Mouse (Mus musculus) heart, embryonic 16.5 days (tissue): ENCODE measurements around the gene Kctd3. TPM values are rescaled to one million over a fixed set of nuclear protein-coding genes. Genes with fewer than 3 reads are reported as not detected.

ENCODE experiments used
- ATAC-seq: fragments of 200-750 bp; cut with Nextera tagmentation; replicated peaks from 2 replicates; pipeline ENCODE4 v1.8.0; 2017; ENCODE audit warnings: moderate number of reproducible peaks; ENCODE audit not compliant: insufficient read depth, low FRiP score; ENCODE audit errors: extremely low read depth
- H3K27ac ChIP-seq: fragments of 300-500 bp; sonication (generic); 2 replicates; pipeline ENCODE4 v1.5.1; 2014; ENCODE audit warnings: mild to moderate bottlenecking, low read length, control low read depth, moderate library complexity
- H3K27me3 ChIP-seq: fragments of 300-500 bp; sonication (generic); 2 replicates; pipeline ENCODE4 v1.6.1; 2014; ENCODE audit warnings: low read length, mixed read lengths; ENCODE audit not compliant: control insufficient read depth, insufficient read depth
- H3K36me3 ChIP-seq: fragments of 300-500 bp; sonication (generic); 2 replicates; pipeline ENCODE4 v1.6.1; 2014; ENCODE audit not compliant: control insufficient read depth, insufficient read depth
- H3K4me1 ChIP-seq: fragments of 300-500 bp; sonication (generic); 2 replicates; pipeline ENCODE4 v1.6.1; 2014; ENCODE audit warnings: low read length, mixed read lengths; ENCODE audit not compliant: control insufficient read depth, insufficient read depth
- H3K4me2 ChIP-seq: fragments of 300-500 bp; sonication (generic); 2 replicates; pipeline ENCODE4 v1.6.1; 2014; ENCODE audit warnings: low read depth, mild to moderate bottlenecking, control low read depth, low read length
- H3K4me3 ChIP-seq: fragments of 300-500 bp; sonication (generic); 2 replicates; pipeline ENCODE4 v1.5.1; 2014; ENCODE audit warnings: mild to moderate bottlenecking, control low read depth, low read length
- H3K9ac ChIP-seq: fragments of 300-500 bp; sonication (generic); 2 replicates; pipeline ENCODE4 v1.6.1; 2014; ENCODE audit warnings: low read length, control low read depth
- H3K9me3 ChIP-seq: fragments of 300-500 bp; sonication (generic); replicated peaks from 2 replicates; pipeline ENCODE4 v1.6.1; 2016; ENCODE audit warnings: low read length; ENCODE audit not compliant: control insufficient read depth
- WGBS: fragments of 180-500 bp; shearing (Covaris S2); extraction: QIAGEN DNeasy Blood & Tissue Kit; methylation state at CpG from one replicate; pipeline ENCODE4 v1.1.7; 2014; 5-methylcytosine and 5-hydroxymethylcytosine counted together
- polyA plus RNA-seq: library from polyadenylated mRNA; unstranded; fragments of >200 nt; fragmentation: Nextera tagmentation; extraction: Ambion mirVana; gene quantifications from 2 replicates; pipeline ENCODE4 v1.2.1, GENCODE M21; 2015

Kctd3 gene
- polyA plus RNA-seq, 1 experiment from 2014 or later = 19.1 TPM

GRCm38 (mm10) chr1:189022925-189023700 lies 15.5 kb upstream of the Kctd3 start:
- H3K36me3 ChIP-seq = no peaks in the 10 kb centered on the region
- H3K27me3 ChIP-seq = no peaks in the 10 kb centered on the region
- no peak overlapping the region for H3K4me3 ChIP-seq
- no peak overlapping the region for H3K27ac ChIP-seq
- 48% methylated on average over 7 of the region's 7 CpGs for WGBS
- no peaks in the 10 kb centered on the region for H3K9me3 ChIP-seq
- H3K9ac ChIP-seq = no peak overlapping the region
- no peaks in the 10 kb centered on the region for H3K4me1 ChIP-seq
- no peak for ATAC-seq
- no peak overlapping the region for H3K4me2 ChIP-seq

DNA sequence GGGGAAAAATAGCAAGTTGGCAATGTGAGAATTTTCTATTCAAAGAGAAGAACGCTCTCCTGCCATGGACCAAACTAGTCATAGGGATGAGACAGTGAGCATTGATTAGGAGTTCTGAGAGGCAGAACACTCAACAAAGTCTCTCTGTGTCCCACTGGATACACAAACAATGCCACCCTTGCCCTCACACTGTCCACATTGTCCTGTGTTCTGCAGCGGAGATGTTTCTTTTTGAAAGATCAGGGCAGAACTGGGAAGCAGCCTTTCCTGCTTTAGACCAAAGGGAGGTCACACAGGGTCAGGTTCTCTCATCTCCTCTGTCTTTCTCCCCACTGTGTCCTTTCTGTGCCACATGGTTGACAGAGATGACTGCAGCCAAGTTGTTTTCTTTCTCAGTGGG lies 7.7 kb upstream of the Kctd3 start:
- Histone ChIP-seq H3K4me2 (no peak overlapping the region), H3K4me1 (peaks cover 12% of the 10 kb centered on the region), H3K9ac (no peak overlapping the region), H3K9me3 (no peaks in the 10 kb centered on the region), H3K4me3 (no peak overlapping the region), H3K27me3 (no peaks in the 10 kb centered on the region), H3K36me3 (no peaks in the 10 kb centered on the region), H3K27ac (no peak overlapping the region)
- no peak for ATAC-seq
- WGBS = 75% methylated on average over 2 of the region's 2 CpGs

DNA sequence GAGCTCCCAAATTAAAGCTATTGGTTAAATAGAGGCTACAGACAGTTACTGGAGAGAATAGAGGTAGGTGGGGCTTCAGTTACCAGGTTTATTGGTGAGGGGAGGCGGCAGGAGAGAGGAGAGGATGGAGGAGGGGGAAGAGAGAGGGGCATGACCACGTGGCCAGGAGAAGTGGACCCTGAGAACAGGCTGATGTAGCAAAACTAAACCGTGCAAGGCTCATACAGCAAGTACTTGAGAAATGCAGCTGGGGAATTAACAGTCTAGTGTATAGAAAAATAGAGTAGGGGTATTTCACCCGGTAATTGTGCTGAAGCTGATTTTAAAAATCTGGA lies 5.9 kb upstream of the Kctd3 start:
- Histone ChIP-seq H3K27me3 (no peaks in the 10 kb centered on the region), H3K4me1 (peaks cover 12% of the 10 kb centered on the region), H3K36me3 (no peaks in the 10 kb centered on the region), H3K4me3 (peak overlapping the region; percentile 22; the same call in 1 of the 2 replicates), H3K27ac (no peak overlapping the region), H3K4me2 (peak overlapping the region; percentile 48), H3K9me3 (no peaks in the 10 kb centered on the region), H3K9ac (no peak overlapping the region)
- peak; percentile 37; the same call in 1 of the 2 replicates for ATAC-seq
- WGBS = 15% methylated on average over 4 of the region's 4 CpGs

- Histone ChIP-seq H3K9me3 (no peaks in the 10 kb centered on the region), H3K4me3 (peak overlapping the region; percentile 22), H3K4me1 (peaks cover 12% of the 10 kb centered on the region), H3K4me2 (peak overlapping the region; percentile 48), H3K27ac (no peak overlapping the region), H3K36me3 (no peaks in the 10 kb centered on the region), H3K27me3 (no peaks in the 10 kb centered on the region), H3K9ac (no peak overlapping the region)
- ATAC-seq = no peak
- 5% methylated on average over 16 of the region's 16 CpGs for WGBS
These were observed 5.4 kb upstream of the Kctd3 start for GRCm38 (mm10) chr1:189012846-189013586.

DNA sequence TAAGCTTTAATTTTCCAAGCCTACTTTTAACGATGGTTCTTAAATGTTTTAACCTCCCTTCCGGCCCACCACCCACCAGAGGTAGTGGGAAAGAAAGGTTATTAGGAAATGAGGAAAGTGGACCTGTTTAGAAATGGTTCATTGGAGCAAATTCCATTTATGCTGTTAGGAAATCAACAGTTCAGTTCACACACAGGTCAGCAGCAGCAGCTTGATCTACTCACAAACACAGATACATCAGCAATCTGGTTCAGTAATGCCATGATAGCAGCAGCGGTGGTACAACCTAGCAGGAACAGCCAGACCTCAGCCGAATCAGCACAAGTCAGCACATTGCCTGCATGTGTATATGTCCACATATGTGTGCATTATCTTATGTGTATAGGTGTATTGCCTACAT lies 3.0 kb upstream of the Kctd3 start:
- 80% methylated on average over 4 of the region's 4 CpGs for WGBS
- Histone ChIP-seq H3K4me1 (peaks cover 22% of the 10 kb centered on the region), H3K9ac (no peak overlapping the region), H3K4me3 (no peak overlapping the region), H3K4me2 (no peak overlapping the region), H3K9me3 (no peaks in the 10 kb centered on the region), H3K27me3 (no peaks in the 10 kb centered on the region), H3K27ac (no peak overlapping the region), H3K36me3 (no peaks in the 10 kb centered on the region)
- no peak for ATAC-seq

DNA sequence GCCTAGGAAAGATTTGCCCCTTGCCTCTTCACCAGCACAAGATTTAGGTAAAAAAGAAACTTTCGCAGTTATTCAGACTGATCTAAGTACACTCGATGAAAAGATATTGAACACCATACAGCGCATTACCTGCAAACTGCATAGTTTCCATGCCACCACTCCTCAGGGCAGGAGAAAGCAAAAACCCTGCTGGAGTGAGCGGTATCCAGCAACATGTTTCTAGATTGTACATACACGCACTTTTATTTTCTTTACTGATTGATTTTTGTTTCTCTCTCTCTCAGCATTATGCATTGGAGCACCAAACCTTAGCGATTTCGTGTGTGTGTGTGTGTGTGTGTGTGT lies 311 bp upstream of the Kctd3 start:
- ATAC-seq = peak; percentile 14; the same call in 1 of the 2 replicates

DNA sequence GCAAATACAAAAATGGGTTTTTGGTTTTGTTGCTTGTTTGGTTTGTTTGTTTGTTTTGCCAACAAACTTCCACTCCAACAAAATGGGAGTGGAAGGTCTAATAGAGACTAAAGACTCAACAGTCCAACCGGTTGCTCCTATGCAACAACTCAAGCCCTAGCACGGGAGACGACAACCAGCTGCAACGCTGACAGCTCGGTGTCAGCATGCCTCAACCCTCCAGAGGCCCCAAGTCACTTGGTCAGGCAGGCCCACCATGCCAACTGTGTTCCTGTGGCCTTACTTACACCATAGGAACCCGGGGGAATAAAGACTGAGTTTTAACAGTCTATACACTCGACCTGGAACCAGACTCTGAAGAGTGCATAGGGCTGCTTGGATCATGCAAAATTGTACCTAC lies 815 bp downstream of the Kctd3 start:
- H3K27ac ChIP-seq = no peak overlapping the region
- peak overlapping the region; percentile 85 for H3K4me2 ChIP-seq
- no peaks in the 10 kb centered on the region for H3K36me3 ChIP-seq
- peaks cover 10% of the 10 kb centered on the region for H3K4me1 ChIP-seq
- peak overlapping the region; percentile 95 for H3K9ac ChIP-seq
- H3K27me3 ChIP-seq = no peaks in the 10 kb centered on the region
- 1% methylated on average over 7 of the region's 7 CpGs for WGBS
- 0 out of 2 replicates have a peak, but pooled peaks have one; percentile 4 for ATAC-seq
- H3K9me3 ChIP-seq = no peaks in the 10 kb centered on the region
- peak overlapping the region; percentile 96 for H3K4me3 ChIP-seq

More for the DNA sequence above, 311 bp upstream of the Kctd3 start:
- Histone ChIP-seq H3K36me3 (no peaks in the 10 kb centered on the region), H3K4me3 (peak overlapping the region; percentile 96), H3K9me3 (no peaks in the 10 kb centered on the region), H3K4me1 (peaks cover 15% of the 10 kb centered on the region), H3K9ac (no peak overlapping the region), H3K4me2 (peak overlapping the region; percentile 48), H3K27ac (no peak overlapping the region), H3K27me3 (no peaks in the 10 kb centered on the region)
- WGBS = 47% methylated on average over 7 of the region's 7 CpGs

- peak overlapping the region; percentile 96 for H3K4me3 ChIP-seq
- H3K27ac ChIP-seq = no peak overlapping the region
- H3K27me3 ChIP-seq = no peaks in the 10 kb centered on the region
- no peaks in the 10 kb centered on the region for H3K36me3 ChIP-seq
- WGBS = 48% methylated on average over 5 of the region's 5 CpGs
- no peaks in the 10 kb centered on the region for H3K9me3 ChIP-seq
- no peak for ATAC-seq
- peak overlapping the region; percentile 85; the same call in 1 of the 2 replicates for H3K4me2 ChIP-seq
- no peak overlapping the region for H3K9ac ChIP-seq
- peaks cover 10% of the 10 kb centered on the region for H3K4me1 ChIP-seq
These were observed 1.4 kb downstream of the Kctd3 start for GRCm38 (mm10) chr1:189006267-189006666.

DNA sequence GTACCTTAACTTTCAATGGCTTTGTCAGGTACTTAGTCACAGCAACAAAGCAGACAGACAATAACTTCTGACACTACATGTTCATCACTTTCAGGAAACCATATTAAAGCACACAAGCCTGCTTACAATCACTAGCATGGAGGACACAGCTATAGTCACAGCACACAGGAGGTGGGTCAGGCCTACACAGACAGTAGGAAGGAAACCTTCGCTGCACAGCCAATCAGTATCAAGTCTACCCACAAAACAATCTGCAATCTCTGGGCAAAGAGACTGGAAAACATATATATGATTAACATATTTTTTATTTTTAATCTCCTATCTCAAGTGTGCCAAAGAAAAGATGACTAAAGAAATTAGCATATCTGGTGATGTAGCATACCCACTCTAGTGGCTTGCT lies 2.9 kb downstream of the Kctd3 start:
- Histone ChIP-seq H3K4me3 (no peak overlapping the region), H3K27ac (no peak overlapping the region), H3K4me2 (no peak overlapping the region), H3K27me3 (no peaks in the 10 kb centered on the region), H3K9me3 (no peaks in the 10 kb centered on the region), H3K4me1 (peaks cover 10% of the 10 kb centered on the region), H3K9ac (no peak overlapping the region), H3K36me3 (peaks cover 5% of the 10 kb centered on the region; the same call in 1 of the 2 replicates)
- WGBS = 100% methylated on average over 1 of the region's 1 CpGs
- ATAC-seq = no peak
